Mouse (Mus musculus) liver, postnatal 0 days (tissue): ENCODE data around the gene Shank1. TPM values are rescaled to one million over a fixed set of nuclear protein-coding genes. Genes with fewer than 3 reads are reported as not detected.
A peak's percentile ranks its signal among the peaks of the same experiment; 100 is the strongest.

ENCODE experiments used
- ATAC-seq: fragments of 200-750 bp; cut with Nextera tagmentation; 2 replicates; pipeline ENCODE4 v1.8.0; 2017; ENCODE audit warnings: mild to moderate bottlenecking, moderate library complexity
- DNase-seq: peaks from one replicate; pipeline ENCODE4 v3.0.0-alpha.2; 2016
- H3K27ac ChIP-seq: fragments of 300-500 bp; sonication (generic); 2 replicates; pipeline ENCODE4 v1.5.1; 2014; ENCODE audit warnings: antibody characterized with exemption, moderate library complexity, mild to moderate bottlenecking, low read depth
- H3K27me3 ChIP-seq: fragments of 300-500 bp; sonication (generic); 2 replicates; pipeline ENCODE4 v1.6.1; 2014; ENCODE audit warnings: low read length, control low read depth, mixed read lengths; ENCODE audit not compliant: insufficient read depth
- H3K36me3 ChIP-seq: fragments of 300-500 bp; sonication (generic); replicated peaks from 2 replicates; pipeline ENCODE4 v1.6.1; 2014; ENCODE audit warnings: mild to moderate bottlenecking, control low read depth, low read length, moderate library complexity, mixed read lengths; ENCODE audit not compliant: insufficient read depth
- H3K4me1 ChIP-seq: fragments of 300-500 bp; sonication (generic); 2 replicates; pipeline ENCODE4 v1.6.1; 2014; ENCODE audit warnings: antibody characterized with exemption, mild to moderate bottlenecking, control low read depth; ENCODE audit not compliant: insufficient read depth
- H3K4me2 ChIP-seq: fragments of 300-500 bp; sonication (generic); 2 replicates; pipeline ENCODE4 v1.6.1; 2014; ENCODE audit warnings: low read depth, mild to moderate bottlenecking, low read length, moderate library complexity, mixed read lengths
- H3K4me3 ChIP-seq: fragments of 300-500 bp; sonication (generic); 2 replicates; pipeline ENCODE4 v1.5.1; 2014; ENCODE audit warnings: low read depth, low read length
- H3K9ac ChIP-seq: fragments of 300-500 bp; sonication (generic); replicated peaks from 2 replicates; pipeline ENCODE4 v1.6.1; 2014; ENCODE audit warnings: mild to moderate bottlenecking, moderate library complexity
- H3K9me3 ChIP-seq: fragments of 300-500 bp; sonication (generic); 2 replicates; pipeline ENCODE4 v1.6.1; 2016; ENCODE audit warnings: mild to moderate bottlenecking, control low read depth, low read length, mixed read lengths
- CTCF ChIP-seq: sonication (generic); IDR thresholded peaks from 2 replicates; pipeline ENCODE4 v1.5.1; 2016; ENCODE audit warnings: antibody characterized with exemption, low read depth
- EP300 ChIP-seq: IDR thresholded peaks from 2 replicates; pipeline ENCODE4 v1.6.1; 2016; ENCODE audit warnings: antibody characterized with exemption, low read depth, mild to moderate bottlenecking
- WGBS: fragments of 180-500 bp; shearing (Covaris S2); extraction: QIAGEN DNeasy Blood & Tissue Kit; methylation state at CpG from one replicate; pipeline ENCODE4 v1.1.7; 2014; ENCODE audit not compliant: insufficient replicate concordance; 5-methylcytosine and 5-hydroxymethylcytosine counted together
- polyA plus RNA-seq: library from polyadenylated mRNA; unstranded; fragments of >200 nt; fragmentation: Nextera tagmentation; extraction: Ambion mirVana; gene quantifications from 2 replicates; pipeline ENCODE4 v1.2.1, GENCODE M21; 2015

The Shank1 gene
- polyA plus RNA-seq, 1 experiment from 2014 or later: not detected

DNA sequence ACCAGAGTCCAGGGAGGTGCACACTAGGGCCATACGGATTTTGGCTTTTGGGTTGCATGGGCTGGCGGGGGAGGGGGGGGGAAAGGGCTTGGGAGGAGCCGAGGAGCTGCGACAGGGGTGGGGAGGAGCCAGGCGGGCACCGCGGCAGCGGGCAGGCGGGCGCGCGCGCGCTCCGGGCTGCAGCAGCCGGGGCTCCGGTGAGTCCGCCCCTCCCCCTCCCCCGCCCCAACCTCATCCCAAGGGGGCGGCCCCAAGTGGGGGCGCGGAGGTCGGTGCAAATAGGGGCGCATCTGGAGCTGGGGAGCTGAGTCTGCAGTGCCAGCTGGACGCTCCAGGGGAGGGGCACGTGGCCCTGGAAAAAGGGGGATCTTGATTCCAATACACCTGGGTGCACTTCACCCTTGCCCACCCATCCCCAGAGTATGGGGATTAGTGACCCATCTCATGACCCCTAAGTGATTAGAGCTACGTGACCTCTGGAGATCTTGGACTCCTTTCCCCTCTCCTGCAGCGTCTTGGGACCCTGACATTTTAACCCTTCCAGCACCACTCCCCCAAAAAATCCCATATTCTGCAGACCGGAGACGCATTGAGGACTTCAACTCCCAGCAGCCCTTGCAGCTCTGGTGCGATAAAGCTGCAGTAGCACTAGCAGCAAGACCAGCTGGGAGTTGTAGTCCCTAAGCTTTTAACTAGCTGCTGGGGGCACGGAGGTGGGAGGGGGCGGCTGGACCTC, 74.1 kb downstream of the Shank1 start, which contains the start of gene Syt3:
Syt3 (plus strand) TSS at position 123 of the 736 bp plus-strand sequence.
- Histone ChIP-seq H3K9me3 (no peaks in the 10 kb centered on the region), H3K36me3 (no peaks in the 10 kb centered on the region), H3K27ac (no peak within 1 kb of the TSS), H3K27me3 (peaks cover 19% of the 10 kb centered on the region), H3K4me3 (peak within 1 kb of the TSS; percentile 37), H3K9ac (no peak within 1 kb of the TSS), H3K4me1 (peaks cover 8% of the 10 kb centered on the region), H3K4me2 (peak within 1 kb of the TSS; percentile 73)
- WGBS: 1% methylated on average over 30 of the region's 33 CpGs
- DNase-seq (peak; percentile 56), ATAC-seq (peak; percentile 77)
- no peak for TF ChIP-seq EP300
- no peak for TF ChIP-seq CTCF

DNA sequence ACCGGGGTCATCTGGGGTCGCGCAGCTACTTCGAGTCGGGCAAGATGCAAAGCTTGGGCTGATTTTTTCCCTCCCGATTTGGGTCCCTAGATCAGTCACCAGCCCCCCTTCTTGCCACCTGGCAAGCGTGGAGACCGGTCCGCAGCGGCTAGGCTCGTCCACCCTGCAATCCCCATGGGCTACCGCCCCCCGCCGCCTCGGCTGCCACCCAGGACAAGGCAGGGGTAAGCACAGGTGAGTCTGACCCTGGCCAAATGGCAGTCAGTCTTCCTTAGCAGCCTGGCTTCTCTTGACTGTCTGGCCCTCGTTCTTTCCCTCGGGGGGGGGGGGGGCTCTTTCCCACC, 74.6 kb downstream of the Shank1 start:
- H3K9me3 ChIP-seq: no peaks in the 10 kb centered on the region

GRCm38 (mm10) chr7:44385720-44386119, 75.7 kb downstream of the Shank1 start, which contains the start of gene 1700008O03Rik:
Gene 1700008O03Rik (minus strand): TSS chr7:44385820.
- Histone ChIP-seq H3K27me3 (peaks cover 19% of the 10 kb centered on the region), H3K27ac (no peak within 1 kb of the TSS), H3K4me3 (peak within 1 kb of the TSS; percentile 37), H3K9ac (no peak within 1 kb of the TSS), H3K4me1 (peaks cover 8% of the 10 kb centered on the region), H3K36me3 (no peaks in the 10 kb centered on the region), H3K9me3 (no peaks in the 10 kb centered on the region), H3K4me2 (peak within 1 kb of the TSS; percentile 73)
- 71% methylated on average over 12 of the region's 12 CpGs for WGBS
- TF ChIP-seq CTCF: no peak
- no peak for TF ChIP-seq EP300
- DNase-seq (no peak), ATAC-seq (no peak)

More for the DNA sequence above, 74.6 kb downstream of the Shank1 start:
- Histone ChIP-seq H3K27ac (no peak overlapping the region), H3K4me3 (peak overlapping the region; percentile 37), H3K4me2 (peak overlapping the region; percentile 73), H3K9ac (no peak overlapping the region), H3K36me3 (no peaks in the 10 kb centered on the region), H3K4me1 (peaks cover 8% of the 10 kb centered on the region), H3K27me3 (peaks cover 19% of the 10 kb centered on the region)
- DNase-seq (no peak), ATAC-seq (peak; percentile 17)
- 2% methylated on average over 17 of the region's 17 CpGs for WGBS
- no peak for TF ChIP-seq EP300
- no peak for TF ChIP-seq CTCF

DNA sequence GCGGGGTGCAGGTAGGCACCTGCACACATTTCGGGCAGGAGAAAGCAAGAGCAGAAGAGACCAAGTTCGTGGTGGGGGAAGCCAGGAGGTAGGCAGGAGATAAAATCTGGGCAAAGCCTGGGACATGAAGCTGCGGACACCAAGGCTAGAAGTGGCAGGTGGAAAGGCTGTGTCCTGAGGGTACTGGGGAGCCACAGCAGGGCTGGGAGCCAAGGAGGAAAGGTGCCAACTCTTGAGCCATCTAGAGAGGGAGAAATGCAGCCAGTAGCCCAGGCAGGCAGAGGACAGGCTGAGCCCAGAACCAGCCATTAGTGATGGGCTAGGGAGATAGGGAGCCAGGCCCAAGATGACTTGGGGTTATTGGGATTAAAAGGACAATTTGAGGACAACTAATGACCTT, 81.8 kb downstream of the Shank1 start:
- no peak for ATAC-seq
- Histone ChIP-seq H3K9ac (no peak overlapping the region), H3K9me3 (no peaks in the 10 kb centered on the region), H3K4me3 (no peak overlapping the region), H3K27me3 (no peaks in the 10 kb centered on the region), H3K27ac (no peak overlapping the region), H3K4me2 (no peak overlapping the region), H3K4me1 (no peaks in the 10 kb centered on the region), H3K36me3 (no peaks in the 10 kb centered on the region)
- 65% methylated on average over 4 of the region's 4 CpGs for WGBS
- DNase-seq: no peak
- TF ChIP-seq EP300: no peak
- TF ChIP-seq CTCF: no peak

- Histone ChIP-seq H3K4me2 (no peak overlapping the region), H3K9me3 (no peaks in the 10 kb centered on the region), H3K27ac (no peak overlapping the region), H3K4me3 (no peak overlapping the region), H3K4me1 (no peaks in the 10 kb centered on the region), H3K27me3 (no peaks in the 10 kb centered on the region), H3K36me3 (no peaks in the 10 kb centered on the region), H3K9ac (no peak overlapping the region)
- ATAC-seq (no peak), DNase-seq (no peak)
- no peak for TF ChIP-seq EP300
- TF ChIP-seq CTCF: no peak
- 69% methylated on average over 14 of the region's 14 CpGs for WGBS
Measured at GRCm38 (mm10) chr7:44392341-44392740, 82.3 kb downstream of the Shank1 start.

DNA sequence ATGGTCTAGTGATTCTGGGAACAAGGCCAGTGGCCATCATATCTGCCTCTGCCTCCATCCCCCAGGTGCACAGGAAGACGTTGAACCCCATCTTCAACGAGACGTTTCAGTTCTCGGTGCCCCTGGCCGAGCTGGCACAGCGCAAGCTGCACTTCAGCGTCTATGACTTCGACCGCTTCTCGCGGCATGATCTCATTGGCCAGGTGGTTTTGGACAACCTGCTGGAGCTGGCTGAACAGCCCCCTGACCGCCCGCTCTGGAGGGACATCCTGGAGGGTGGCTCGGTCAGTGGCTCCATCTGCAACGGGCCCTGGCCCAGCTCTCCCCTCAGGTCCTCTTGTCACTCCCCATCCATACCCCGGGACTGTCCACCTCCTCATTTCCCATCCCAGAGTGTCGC, 83.2 kb downstream of the Shank1 start:
- Histone ChIP-seq H3K9me3 (no peaks in the 10 kb centered on the region), H3K27me3 (no peaks in the 10 kb centered on the region), H3K36me3 (no peaks in the 10 kb centered on the region), H3K27ac (no peak overlapping the region), H3K4me3 (no peak overlapping the region), H3K4me2 (no peak overlapping the region), H3K4me1 (no peaks in the 10 kb centered on the region), H3K9ac (no peak overlapping the region)
- WGBS: 84% methylated on average over 17 of the region's 17 CpGs
- DNase-seq: no peak
- TF ChIP-seq CTCF: no peak
- no peak for TF ChIP-seq EP300
- no peak for ATAC-seq
